Mouse (Mus musculus): Measurements from ENCODE around the gene Bsnd. TPM values are rescaled to one million over a fixed set of nuclear protein-coding genes. Genes with fewer than 3 reads are reported as not detected.

The Bsnd gene
- polyA plus RNA-seq, 1 experiment from 2014 or later: not detected

DNA sequence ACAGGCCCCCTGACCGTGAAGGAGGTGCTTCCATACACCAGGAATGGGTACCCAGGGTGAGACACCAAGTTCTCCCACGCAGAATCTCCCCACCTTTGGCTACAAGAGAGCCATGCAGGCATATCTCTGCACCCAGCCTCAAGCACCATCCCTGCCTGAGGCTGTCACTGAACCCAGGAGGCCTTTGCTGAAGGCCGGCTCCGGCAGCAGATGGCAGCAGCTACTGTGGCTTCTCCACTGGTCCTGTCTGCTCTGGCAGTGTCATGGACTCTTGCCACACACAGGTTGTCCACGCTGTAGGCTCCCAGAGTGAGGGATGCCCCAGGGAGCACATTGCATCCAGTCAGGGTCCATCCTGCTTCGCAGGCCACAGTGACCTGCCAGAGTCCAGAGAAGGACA is 48.9 kb downstream of the Bsnd start:
- Histone ChIP-seq H3K4me1 (no peaks in the 10 kb centered on the region), H3K4me2 (no peak overlapping the region), H3K4me3 (replicated peaks) (no peak overlapping the region), H3K27ac (replicated peaks) (no peak overlapping the region), H3K27me3 (replicated peaks) (no peaks in the 10 kb centered on the region), H3K9me3 (replicated peaks) (no peaks in the 10 kb centered on the region), H3K9ac (replicated peaks) (no peak overlapping the region), H3K36me3 (peaks cover 31% of the 10 kb centered on the region)
- WGBS: 78% methylated on average over 6 of the region's 6 CpGs
- ATAC-seq (ENCODE audit: low FRiP score): peak; percentile 11; the same call in 1 of the 2 replicates

- Histone ChIP-seq H3K27ac (replicated peaks) (no peak overlapping the region), H3K27me3 (replicated peaks) (no peaks in the 10 kb centered on the region), H3K9me3 (replicated peaks) (no peaks in the 10 kb centered on the region), H3K4me2 (no peak overlapping the region), H3K9ac (replicated peaks) (no peak overlapping the region), H3K4me1 (no peaks in the 10 kb centered on the region), H3K36me3 (peaks cover 69% of the 10 kb centered on the region), H3K4me3 (replicated peaks) (no peak overlapping the region)
- ATAC-seq (ENCODE audit: low FRiP score): no peak
- WGBS: 93% methylated on average over 5 of the region's 5 CpGs
Observed at GRCm38 (mm10) chr4:106438763-106439162, 53.3 kb downstream of the Bsnd start.

DNA sequence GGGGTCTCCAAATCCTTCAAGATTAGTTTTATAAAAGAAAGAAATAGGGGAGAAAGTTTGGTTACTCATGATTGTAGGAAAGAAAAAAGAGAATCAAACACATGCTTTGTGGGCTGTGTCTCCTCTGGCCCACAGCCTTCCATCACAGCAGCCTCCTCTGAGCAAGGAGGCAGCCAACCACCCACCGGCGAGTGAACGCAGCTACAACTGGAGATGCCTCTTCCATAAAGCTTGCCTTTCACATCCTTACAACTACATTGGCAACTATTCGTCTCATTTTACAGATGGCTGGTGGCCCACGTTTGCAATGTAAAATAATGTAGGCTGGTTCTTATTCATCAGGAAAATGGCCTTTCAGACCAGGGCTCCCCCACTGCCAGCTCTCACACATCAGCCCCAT is 54.9 kb downstream of the Bsnd start:
- Histone ChIP-seq H3K4me1 (no peaks in the 10 kb centered on the region), H3K4me2 (no peak overlapping the region), H3K27me3 (replicated peaks) (no peaks in the 10 kb centered on the region), H3K36me3 (peaks cover 78% of the 10 kb centered on the region), H3K9me3 (replicated peaks) (no peaks in the 10 kb centered on the region), H3K27ac (replicated peaks) (no peak overlapping the region), H3K4me3 (replicated peaks) (no peak overlapping the region), H3K9ac (replicated peaks) (no peak overlapping the region)
- WGBS: 96% methylated on average over 5 of the region's 5 CpGs
- no peak for ATAC-seq (ENCODE audit: low FRiP score)

GRCm38 (mm10) chr4:106436475-106436874 is 55.6 kb downstream of the Bsnd start:
- H3K9ac ChIP-seq (replicated peaks): no peak overlapping the region
- H3K27ac ChIP-seq (replicated peaks): no peak overlapping the region
- no peak for ATAC-seq (ENCODE audit: low FRiP score)
- peaks cover 80% of the 10 kb centered on the region for H3K36me3 ChIP-seq
- H3K4me3 ChIP-seq (replicated peaks): no peak overlapping the region
- no peak overlapping the region for H3K4me2 ChIP-seq
- no peaks in the 10 kb centered on the region for H3K9me3 ChIP-seq (replicated peaks)
- WGBS: 64% methylated on average over 4 of the region's 4 CpGs
- H3K4me1 ChIP-seq: no peaks in the 10 kb centered on the region
- no peaks in the 10 kb centered on the region for H3K27me3 ChIP-seq (replicated peaks)

DNA sequence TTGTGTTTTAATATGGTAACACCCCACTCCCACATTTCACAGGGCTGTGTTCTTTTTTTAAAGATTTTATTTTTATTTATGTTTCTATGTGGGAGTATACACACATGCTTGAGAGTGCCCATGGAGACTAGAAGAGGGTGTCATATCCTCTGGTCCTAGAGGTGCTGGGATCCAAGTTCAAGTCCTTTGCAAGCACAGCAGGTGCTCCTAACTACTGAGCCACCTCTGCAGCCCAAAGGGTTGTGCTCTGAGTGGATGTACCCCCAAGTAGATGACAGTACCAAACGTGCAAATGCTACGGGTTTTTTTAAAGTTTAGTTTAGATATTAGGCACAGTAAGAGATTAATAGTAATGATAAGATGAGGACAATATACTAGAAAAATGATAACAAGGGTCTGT is 56.7 kb downstream of the Bsnd start:
- no peaks in the 10 kb centered on the region for H3K9me3 ChIP-seq (replicated peaks)
- H3K27ac ChIP-seq (replicated peaks): no peak overlapping the region
- no peak for ATAC-seq (ENCODE audit: low FRiP score)
- H3K4me1 ChIP-seq: no peaks in the 10 kb centered on the region
- WGBS: 96% methylated on average over 2 of the region's 2 CpGs
- H3K27me3 ChIP-seq (replicated peaks): no peaks in the 10 kb centered on the region
- no peak overlapping the region for H3K9ac ChIP-seq (replicated peaks)
- H3K36me3 ChIP-seq: peaks cover 81% of the 10 kb centered on the region
- no peak overlapping the region for H3K4me3 ChIP-seq (replicated peaks)
- H3K4me2 ChIP-seq: no peak overlapping the region

Other genes with a start within 250 kb of the Bsnd start
- 7.1 and 7.4 TPM in 2 replicates for gene Usp24, start 176.1 kb downstream of the Bsnd start, polyA plus RNA-seq (2015; fragmentation: Nextera tagmentation; extraction: Ambion mirVana)
- 0.78 and 9.0 TPM in 2 replicates for gene Pcsk9, start 28.0 kb downstream of the Bsnd start, polyA plus RNA-seq (2015; fragmentation: Nextera tagmentation; extraction: Ambion mirVana)
- 4.6 and 4.8 TPM in 2 replicates for gene Dhcr24, start 68.8 kb upstream of the Bsnd start, polyA plus RNA-seq (2015; fragmentation: Nextera tagmentation; extraction: Ambion mirVana)
- not detected in 2 replicates for gene Lexm, start 125.0 kb upstream of the Bsnd start, polyA plus RNA-seq (2015; fragmentation: Nextera tagmentation; extraction: Ambion mirVana)
- gene Ttc22, start 130.1 kb upstream of the Bsnd start, polyA plus RNA-seq (2015; fragmentation: Nextera tagmentation; extraction: Ambion mirVana): 2.0 and 2.2 TPM in 2 replicates
- gene Pars2, start 158.8 kb upstream of the Bsnd start, polyA plus RNA-seq (2015; fragmentation: Nextera tagmentation; extraction: Ambion mirVana): 8.8 and 10.1 TPM in 2 replicates
- 134 and 149 TPM in 2 replicates for gene Ttc4, start 186.7 kb upstream of the Bsnd start, polyA plus RNA-seq (2015; fragmentation: Nextera tagmentation; extraction: Ambion mirVana)
- 0.33 and 0.38 TPM in 2 replicates for gene Mroh7, start 238.6 kb upstream of the Bsnd start, polyA plus RNA-seq (2015; fragmentation: Nextera tagmentation; extraction: Ambion mirVana)
- 0.10 TPM in 1 of 2 replicates, not detected in the other for gene Fam151a, start 241.6 kb upstream of the Bsnd start, polyA plus RNA-seq (2015; fragmentation: Nextera tagmentation; extraction: Ambion mirVana)

Measured in neural tube, embryonic 15.5 days (tissue).